Mouse (Mus musculus): ENCODE measurements at regions not wholly inside any gene's neighbourhood (a gene's known extent, or its start where the extent isn't known, plus 50 kb on each side); places are given as distances from the start of the nearest gene placed in this dataset.

DNA sequence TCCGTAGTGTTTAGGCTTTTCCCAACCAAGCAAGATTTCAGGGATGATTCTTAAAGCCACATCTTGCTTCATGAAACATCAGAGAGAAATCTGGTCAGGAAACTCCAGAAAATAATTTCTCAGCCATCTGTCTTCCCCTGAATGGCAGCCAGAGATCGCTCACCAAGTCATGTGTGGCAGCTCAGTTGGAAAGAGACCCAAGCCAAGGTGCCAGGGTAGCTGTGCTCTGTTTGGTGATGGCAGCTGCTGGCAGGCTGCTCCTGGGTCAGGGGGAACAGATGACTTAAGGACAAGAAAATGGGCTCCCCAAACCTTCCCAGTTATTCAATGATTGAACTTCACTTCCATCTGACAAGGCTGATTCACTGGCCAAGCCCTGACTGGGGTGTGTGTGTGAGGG is 91.7 kb upstream of the Syt6 start:
- no peaks in the 10 kb centered on the region for H3K9me3 ChIP-seq (replicated peaks)
- H3K27me3 ChIP-seq (ENCODE audit: insufficient read depth, low read length): no peaks in the 10 kb centered on the region
- no peaks in the 10 kb centered on the region for H3K4me1 ChIP-seq (ENCODE audit: insufficient read depth, low read depth, low read length)
- DNase-seq (ENCODE audit: low spot score) (no peak), ATAC-seq (ENCODE audit: extremely low read depth, insufficient number of reproducible peaks, low FRiP score, poor library complexity, severe bottlenecking) (no peak)
- no peaks in the 10 kb centered on the region for H3K36me3 ChIP-seq (replicated peaks)
- TF ChIP-seq CTCF (IDR thresholded peaks at IDR 0.05; ENCODE audit: low read depth, low read length) (no peak), POLR2AphosphoS5 (IDR thresholded peaks at IDR 0.05; ENCODE audit: insufficient replicate concordance, low read depth, low read length) (no peak), GATA2 (IDR thresholded peaks at IDR 0.05; ENCODE audit: borderline replicate concordance, low read depth, low read length) (no peak), GATA1 (IDR thresholded peaks at IDR 0.05; ENCODE audit: borderline replicate concordance, low read length) (no peak), TAL1 (conservative IDR thresholded peaks at IDR 0.05; ENCODE audit: low read depth, low read length) (no peak)
- H3K4me3 ChIP-seq (ENCODE audit: low read depth, low read length): no peak overlapping the region

DNA sequence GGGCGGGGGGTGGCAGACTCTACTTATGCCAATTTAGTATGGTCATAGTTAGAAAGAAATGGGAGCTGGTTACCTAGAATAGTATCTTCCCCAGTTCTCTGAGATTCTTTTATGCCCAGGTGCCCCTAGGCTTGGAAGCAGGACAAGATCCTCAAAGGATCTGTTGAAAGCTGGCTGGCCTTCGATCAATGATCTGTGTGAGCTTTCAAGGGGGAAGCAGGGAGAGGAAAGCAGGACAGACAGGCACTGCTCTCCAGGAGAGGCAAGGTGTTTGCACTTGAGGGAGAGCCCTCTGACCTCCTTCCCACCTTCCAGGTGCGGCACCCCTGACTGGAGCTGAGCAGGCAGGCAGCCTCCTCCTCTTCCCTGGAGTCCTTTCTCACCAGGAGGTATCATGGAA is 91.3 kb upstream of the Syt6 start:
- TF ChIP-seq TAL1 (conservative IDR thresholded peaks at IDR 0.05; ENCODE audit: low read depth, low read length) (no peak), GATA1 (IDR thresholded peaks at IDR 0.05; ENCODE audit: borderline replicate concordance, low read length) (no peak), POLR2AphosphoS5 (IDR thresholded peaks at IDR 0.05; ENCODE audit: insufficient replicate concordance, low read depth, low read length) (no peak), GATA2 (IDR thresholded peaks at IDR 0.05; ENCODE audit: borderline replicate concordance, low read depth, low read length) (no peak), CTCF (IDR thresholded peaks at IDR 0.05; ENCODE audit: low read depth, low read length) (no peak)
- H3K4me3 ChIP-seq (ENCODE audit: low read depth, low read length): no peak overlapping the region
- no peaks in the 10 kb centered on the region for H3K36me3 ChIP-seq (replicated peaks)
- no peaks in the 10 kb centered on the region for H3K27me3 ChIP-seq (ENCODE audit: insufficient read depth, low read length)
- DNase-seq (ENCODE audit: low spot score) (no peak), ATAC-seq (ENCODE audit: extremely low read depth, insufficient number of reproducible peaks, low FRiP score, poor library complexity, severe bottlenecking) (no peak)
- H3K9me3 ChIP-seq (replicated peaks): no peaks in the 10 kb centered on the region
- no peaks in the 10 kb centered on the region for H3K4me1 ChIP-seq (ENCODE audit: insufficient read depth, low read depth, low read length)

DNA sequence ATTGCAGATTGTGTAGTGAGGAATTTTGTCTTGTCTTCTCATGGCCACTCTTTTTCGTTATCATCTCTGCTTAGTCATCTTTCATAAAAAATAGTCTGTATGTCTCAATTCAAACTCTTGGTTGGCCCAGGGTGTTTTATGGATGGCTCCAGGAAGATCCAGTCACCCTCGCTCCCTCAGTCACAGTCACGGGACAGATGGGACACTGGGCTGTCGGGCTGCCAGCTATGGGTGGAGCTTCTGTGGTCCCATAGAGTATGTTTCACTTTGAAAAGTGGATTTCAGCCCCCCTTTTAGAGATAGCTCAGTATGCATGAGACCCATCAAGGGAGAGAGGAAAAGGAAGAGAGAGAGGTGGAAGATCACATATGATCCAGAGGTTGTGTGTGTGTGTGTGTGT is 85.2 kb upstream of the Syt6 start:
- Histone ChIP-seq H3K36me3 (replicated peaks) (no peaks in the 10 kb centered on the region), H3K9me3 (replicated peaks) (no peaks in the 10 kb centered on the region), H3K4me3 (ENCODE audit: low read depth, low read length) (no peak overlapping the region), H3K27me3 (ENCODE audit: insufficient read depth, low read length) (0 out of 2 replicates have a peak, but pooled peaks cover 2% of the 10 kb centered on the region), H3K4me1 (ENCODE audit: insufficient read depth, low read depth, low read length) (no peaks in the 10 kb centered on the region)
- TF ChIP-seq CTCF (IDR thresholded peaks at IDR 0.05; ENCODE audit: low read depth, low read length): no peak
- TF ChIP-seq GATA1 (IDR thresholded peaks at IDR 0.05; ENCODE audit: borderline replicate concordance, low read length): no peak
- no peak for TF ChIP-seq POLR2AphosphoS5 (IDR thresholded peaks at IDR 0.05; ENCODE audit: insufficient replicate concordance, low read depth, low read length)
- no peak for TF ChIP-seq TAL1 (conservative IDR thresholded peaks at IDR 0.05; ENCODE audit: low read depth, low read length)
- no peak for TF ChIP-seq GATA2 (IDR thresholded peaks at IDR 0.05; ENCODE audit: borderline replicate concordance, low read depth, low read length)
- no peak for ATAC-seq (ENCODE audit: extremely low read depth, insufficient number of reproducible peaks, low FRiP score, poor library complexity, severe bottlenecking)
- DNase-seq (ENCODE audit: low spot score): no peak

DNA sequence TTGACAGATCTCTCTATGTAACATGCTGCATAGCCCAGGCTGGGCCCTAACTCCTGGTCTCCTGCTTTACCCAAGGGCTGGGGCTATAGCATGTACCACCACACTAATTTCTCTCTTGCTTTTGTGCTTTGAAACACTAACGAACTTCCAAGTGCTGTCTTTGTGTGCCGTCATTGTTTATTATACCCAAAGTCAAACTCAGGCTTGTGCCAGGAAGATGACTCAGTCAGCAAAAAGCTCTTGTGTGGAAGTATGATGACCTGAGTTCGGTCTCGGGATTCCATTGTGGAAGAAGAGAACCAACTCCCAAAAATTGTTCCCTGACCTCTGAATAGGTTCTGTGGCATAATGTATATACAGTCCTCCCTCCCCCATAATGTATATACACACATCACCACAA is 84.1 kb upstream of the Syt6 start:
- H3K4me1 ChIP-seq (ENCODE audit: insufficient read depth, low read depth, low read length): no peaks in the 10 kb centered on the region
- H3K27me3 ChIP-seq (ENCODE audit: insufficient read depth, low read length): 0 out of 2 replicates have a peak, but pooled peaks cover 2% of the 10 kb centered on the region
- ATAC-seq (ENCODE audit: extremely low read depth, insufficient number of reproducible peaks, low FRiP score, poor library complexity, severe bottlenecking): no peak
- no peaks in the 10 kb centered on the region for H3K36me3 ChIP-seq (replicated peaks)
- no peak for DNase-seq (ENCODE audit: low spot score)
- TF ChIP-seq GATA2 (IDR thresholded peaks at IDR 0.05; ENCODE audit: borderline replicate concordance, low read depth, low read length): no peak
- TF ChIP-seq POLR2AphosphoS5 (IDR thresholded peaks at IDR 0.05; ENCODE audit: insufficient replicate concordance, low read depth, low read length): no peak
- H3K9me3 ChIP-seq (replicated peaks): no peaks in the 10 kb centered on the region
- H3K4me3 ChIP-seq (ENCODE audit: low read depth, low read length): no peak overlapping the region

DNA sequence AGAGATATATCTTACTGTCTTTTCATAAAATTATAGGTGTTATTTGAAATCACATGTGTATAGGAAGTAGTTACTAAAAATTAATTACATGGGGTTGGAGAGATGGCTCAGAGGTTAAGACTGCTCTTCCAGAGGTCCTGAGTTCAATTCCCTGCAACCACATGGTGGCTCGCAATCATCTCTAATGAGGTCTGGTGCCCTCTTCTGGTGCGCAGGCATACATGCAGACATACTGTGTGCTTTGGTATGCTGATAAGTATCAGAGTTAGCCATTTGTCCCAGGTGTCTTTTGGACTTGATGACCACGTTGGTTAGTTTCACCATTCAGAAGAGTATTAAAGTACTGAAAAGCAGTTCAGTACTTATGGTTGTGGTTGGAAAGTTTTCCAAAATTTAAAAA is 82.8 kb upstream of the Syt6 start:
- Histone ChIP-seq H3K36me3 (replicated peaks) (no peaks in the 10 kb centered on the region), H3K9me3 (replicated peaks) (no peaks in the 10 kb centered on the region), H3K27me3 (ENCODE audit: insufficient read depth, low read length) (peaks cover 2% of the 10 kb centered on the region; the same call in 1 of the 2 replicates), H3K4me1 (ENCODE audit: insufficient read depth, low read depth, low read length) (no peaks in the 10 kb centered on the region), H3K4me3 (ENCODE audit: low read depth, low read length) (no peak overlapping the region)
- DNase-seq (ENCODE audit: low spot score) (no peak), ATAC-seq (ENCODE audit: extremely low read depth, insufficient number of reproducible peaks, low FRiP score, poor library complexity, severe bottlenecking) (no peak)
- TF ChIP-seq POLR2AphosphoS5 (IDR thresholded peaks at IDR 0.05; ENCODE audit: insufficient replicate concordance, low read depth, low read length) (no peak), GATA1 (IDR thresholded peaks at IDR 0.05; ENCODE audit: borderline replicate concordance, low read length) (no peak), CTCF (IDR thresholded peaks at IDR 0.05; ENCODE audit: low read depth, low read length) (no peak), GATA2 (IDR thresholded peaks at IDR 0.05; ENCODE audit: borderline replicate concordance, low read depth, low read length) (no peak), TAL1 (conservative IDR thresholded peaks at IDR 0.05; ENCODE audit: low read depth, low read length) (no peak)

DNA sequence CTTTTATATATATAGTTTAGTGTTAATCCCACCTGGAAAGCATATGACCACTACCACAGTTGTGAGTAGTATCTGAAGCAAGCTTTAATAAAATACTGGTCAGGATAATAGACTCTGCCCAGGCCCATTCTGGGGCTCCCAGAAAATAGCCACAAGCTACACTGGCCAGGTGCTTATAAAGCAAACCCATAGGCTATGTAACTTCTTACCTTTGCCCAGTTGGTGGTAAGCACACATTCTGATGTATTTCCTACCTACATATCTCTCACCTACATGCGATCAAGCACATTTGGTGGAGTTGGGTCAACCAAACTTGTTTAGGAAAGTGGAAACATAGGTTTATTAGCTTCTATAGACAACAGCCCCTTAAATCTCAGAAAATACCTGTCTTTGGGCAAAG is 81.4 kb upstream of the Syt6 start:
- DNase-seq (ENCODE audit: low spot score) (no peak), ATAC-seq (ENCODE audit: extremely low read depth, insufficient number of reproducible peaks, low FRiP score, poor library complexity, severe bottlenecking) (no peak)
- Histone ChIP-seq H3K4me1 (ENCODE audit: insufficient read depth, low read depth, low read length) (no peaks in the 10 kb centered on the region), H3K4me3 (ENCODE audit: low read depth, low read length) (no peak overlapping the region), H3K36me3 (replicated peaks) (no peaks in the 10 kb centered on the region), H3K9me3 (replicated peaks) (no peaks in the 10 kb centered on the region), H3K27me3 (ENCODE audit: insufficient read depth, low read length) (peaks cover 2% of the 10 kb centered on the region; the same call in 1 of the 2 replicates)
- TF ChIP-seq GATA2 (IDR thresholded peaks at IDR 0.05; ENCODE audit: borderline replicate concordance, low read depth, low read length) (no peak), CTCF (IDR thresholded peaks at IDR 0.05; ENCODE audit: low read depth, low read length) (no peak), TAL1 (conservative IDR thresholded peaks at IDR 0.05; ENCODE audit: low read depth, low read length) (no peak), GATA1 (IDR thresholded peaks at IDR 0.05; ENCODE audit: borderline replicate concordance, low read length) (no peak), POLR2AphosphoS5 (IDR thresholded peaks at IDR 0.05; ENCODE audit: insufficient replicate concordance, low read depth, low read length) (no peak)

DNA sequence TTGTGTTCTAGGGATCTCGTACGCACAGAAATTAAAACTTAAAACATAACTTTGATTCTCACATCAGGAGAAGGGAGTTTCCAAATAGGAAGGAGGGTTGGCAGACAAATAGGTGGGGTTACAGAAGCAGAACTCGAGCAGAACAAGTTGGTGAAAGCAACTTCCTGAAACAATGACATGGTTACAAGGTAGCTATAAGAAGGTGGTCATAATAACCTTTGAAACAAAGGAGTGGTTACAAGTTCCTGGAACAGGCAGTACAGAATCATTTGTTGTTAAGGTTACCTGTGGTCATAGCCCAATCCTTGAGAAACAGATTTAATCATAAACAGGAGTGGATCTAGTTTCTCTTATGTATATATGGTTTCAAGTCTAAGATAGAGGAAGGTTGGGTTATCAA is 81.0 kb upstream of the Syt6 start:
- H3K4me3 ChIP-seq (ENCODE audit: low read depth, low read length): no peak overlapping the region
- no peaks in the 10 kb centered on the region for H3K36me3 ChIP-seq (replicated peaks)
- no peaks in the 10 kb centered on the region for H3K4me1 ChIP-seq (ENCODE audit: insufficient read depth, low read depth, low read length)
- H3K9me3 ChIP-seq (replicated peaks): no peaks in the 10 kb centered on the region
- peaks cover 2% of the 10 kb centered on the region; the same call in 1 of the 2 replicates for H3K27me3 ChIP-seq (ENCODE audit: insufficient read depth, low read length)
- DNase-seq (ENCODE audit: low spot score) (no peak), ATAC-seq (ENCODE audit: extremely low read depth, insufficient number of reproducible peaks, low FRiP score, poor library complexity, severe bottlenecking) (no peak)
- TF ChIP-seq TAL1 (conservative IDR thresholded peaks at IDR 0.05; ENCODE audit: low read depth, low read length) (no peak), GATA2 (IDR thresholded peaks at IDR 0.05; ENCODE audit: borderline replicate concordance, low read depth, low read length) (no peak), POLR2AphosphoS5 (IDR thresholded peaks at IDR 0.05; ENCODE audit: insufficient replicate concordance, low read depth, low read length) (no peak), GATA1 (IDR thresholded peaks at IDR 0.05; ENCODE audit: borderline replicate concordance, low read length) (no peak), CTCF (IDR thresholded peaks at IDR 0.05; ENCODE audit: low read depth, low read length) (no peak)

Data from G1E (cell line).